25 mouse cellular contexts compared by ENCODE assay signal in genomic region chr10:11233208-11233607, GRCm38 (mm10). TPM values are rescaled to one million over a fixed set of nuclear protein-coding genes. Genes with fewer than 3 reads are reported as not detected.
DNase-seq lines count a peak whose midpoint lies in the region; ATAC-seq and TF ChIP-seq lines count a peak whose summit lies in the region.
"Had no signal": no experiment of that assay in that cellular context is flagged by ENCODE, and none has a peak within 500 bp of the region (broad histone marks: within the 10 kb centered on the region; RNA-seq: fewer than 3 reads in every experiment).

No protein-coding gene starts in this region.

- no peak overlapping the region for H3K4me2 ChIP-seq in heart, embryonic 14.5 days (ENCODE audit: low read length)
- H3K4me2 ChIP-seq in heart, postnatal 0 days (ENCODE audit: low read depth, low read length): no peak overlapping the region
- H3K4me2 ChIP-seq: embryonic facial prominence, embryonic 12.5 days; embryonic facial prominence, embryonic 15.5 days; forebrain, embryonic 12.5 days; forebrain, embryonic 15.5 days; hindbrain, embryonic 14.5 days had no signal

- H3K9me3 ChIP-seq in heart, embryonic 14.5 days (ENCODE audit: control insufficient read depth, low read length): no peaks in the 10 kb centered on the region
- H3K9me3 ChIP-seq in heart, postnatal 0 days (replicated peaks; ENCODE audit: control insufficient read depth, low read length): no peaks in the 10 kb centered on the region
- H3K9me3 ChIP-seq: embryonic facial prominence, embryonic 12.5 days; embryonic facial prominence, embryonic 15.5 days; forebrain, embryonic 12.5 days; forebrain, embryonic 15.5 days had no signal

- intact Hi-C loops in heart, postnatal 14 days (cut with DNase I): no loop called here

- ATAC-seq in heart, embryonic 14.5 days (ENCODE audit: insufficient number of reproducible peaks, insufficient read depth, low FRiP score, low read depth): no peak
- no peak for ATAC-seq in heart, postnatal 0 days (ENCODE audit: insufficient read depth, low read depth)
- ATAC-seq: CD4-positive, CD25-positive, alpha-beta regulatory T cell, adult 4 months; forebrain, embryonic 15.5 days; hindbrain, postnatal 0 days; inflammation-experienced regulatory T-cells, adult 6 months; intestine, embryonic 16.5 days had no signal

- no peak overlapping the region for H3K9ac ChIP-seq in heart, embryonic 14.5 days (ENCODE audit: low read length)
- H3K9ac ChIP-seq in heart, postnatal 0 days (replicated peaks; ENCODE audit: low read depth, low read length): no peak overlapping the region
- H3K9ac ChIP-seq: embryonic facial prominence, embryonic 12.5 days; embryonic facial prominence, embryonic 15.5 days; forebrain, embryonic 12.5 days; forebrain, embryonic 15.5 days; hindbrain, embryonic 14.5 days had no signal

- H3K36me3 ChIP-seq in heart, embryonic 14.5 days (ENCODE audit: control insufficient read depth, insufficient read depth, low read length): no peaks in the 10 kb centered on the region
- H3K36me3 ChIP-seq in heart, postnatal 0 days (replicated peaks; ENCODE audit: control insufficient read depth, insufficient read depth, low read length): no peaks in the 10 kb centered on the region
- H3K36me3 ChIP-seq: embryonic facial prominence, embryonic 12.5 days; embryonic facial prominence, embryonic 15.5 days; forebrain, embryonic 12.5 days; forebrain, embryonic 15.5 days had no signal

- H3K27me3 ChIP-seq in heart, embryonic 14.5 days (ENCODE audit: control insufficient read depth, insufficient read depth, low read length): no peaks in the 10 kb centered on the region
- no peaks in the 10 kb centered on the region for H3K27me3 ChIP-seq in heart, postnatal 0 days (ENCODE audit: control insufficient read depth, insufficient read depth, low read length)
- H3K27me3 ChIP-seq: embryonic facial prominence, embryonic 12.5 days; embryonic facial prominence, embryonic 15.5 days; forebrain, embryonic 12.5 days; forebrain, embryonic 15.5 days had no signal

- TF ChIP-seq EP300 in heart, postnatal 0 days (IDR thresholded peaks at IDR 0.05; ENCODE audit: low read depth): no peak

- no peak for DNase-seq in heart, adult 11 months
- DNase-seq in heart, postnatal 0 days (ENCODE audit: low spot score): peak; percentile 59
- DNase-seq in heart, postnatal 14 days: no peak
- peak; percentile 6 for DNase-seq in lung, postnatal 36 days
- DNase-seq in lung, postnatal 14 days: no peak
- DNase-seq: adrenal gland, adult 2 months; adrenal gland, postnatal 14 days; cerebellum, adult 11 months; cerebellum, adult 2 months; cerebellum, adult 9-11 months; cerebellum, postnatal 25 days; gastrocnemius, postnatal 36 days; heart, postnatal 10 days; heart, postnatal 4 days; kidney, adult 18-20 months had no signal

- peak overlapping the region; percentile 58 to 59; a peak in 3 of 4 replicates for H3K27ac ChIP-seq in heart, embryonic 14.5 days (replicated peaks in 1 of 2; ENCODE audit: control insufficient read depth in 1 of 2, insufficient read depth in 1 of 2, low read depth in 2 of 2, low read length in 2 of 2)
- H3K27ac ChIP-seq in heart, postnatal 0 days (ENCODE audit: low read depth): peak overlapping the region; percentile 40
- H3K27ac ChIP-seq: embryonic facial prominence, embryonic 12.5 days; embryonic facial prominence, embryonic 15.5 days; forebrain, embryonic 12.5 days; forebrain, embryonic 15.5 days; hindbrain, embryonic 14.5 days; hindbrain, postnatal 0 days had no signal

- no peak overlapping the region for H3K4me3 ChIP-seq in heart, embryonic 14.5 days (ENCODE audit: control insufficient read depth in 1 of 2, insufficient read depth in 1 of 2, low read depth in 1 of 2, low read length in 2 of 2)
- H3K4me3 ChIP-seq in heart, postnatal 0 days (ENCODE audit: low read depth, low read length): no peak overlapping the region
- H3K4me3 ChIP-seq: embryonic facial prominence, embryonic 12.5 days; embryonic facial prominence, embryonic 15.5 days; forebrain, embryonic 12.5 days; forebrain, embryonic 15.5 days had no signal

- no peak for TF ChIP-seq CTCF in heart, postnatal 0 days (IDR thresholded peaks at IDR 0.05; ENCODE audit: low read depth)

- H3K4me1 ChIP-seq in heart, embryonic 14.5 days (ENCODE audit: control insufficient read depth in 2 of 2, insufficient read depth in 2 of 2, low read length in 2 of 2): peaks cover 2 to 20% of the 10 kb centered on the region in 2 experiments; a peak in 3 of 4 replicates
- H3K4me1 ChIP-seq in heart, postnatal 0 days (ENCODE audit: control insufficient read depth, insufficient read depth): peaks cover 14% of the 10 kb centered on the region; the same call in 1 of the 2 replicates
- H3K4me1 ChIP-seq: embryonic facial prominence, embryonic 15.5 days; forebrain, embryonic 12.5 days; forebrain, embryonic 15.5 days had no signal

- 9% methylated on average over 3 of the region's 3 CpGs for WGBS in heart, embryonic 14.5 days
- WGBS in heart, postnatal 0 days: 12% methylated on average over 3 of the region's 3 CpGs

RNA-seq across cellular contexts. Expression of gene Fbxo30, which starts 47.9 kb away (rescaled TPM):
- 33.5 and 36.8 TPM in 2 replicates for polyA plus RNA-seq in heart, embryonic 14.5 days (2014; fragmentation: Nextera tagmentation; extraction: Ambion mirVana)
- total RNA-seq in heart, postnatal 0 days (2014; rRNA removed; ENCODE audit: low replicate concordance): 11.4 and 11.9 TPM in 2 replicates
- 17.4 and 21.8 TPM in 2 replicates for polyA plus RNA-seq in heart, postnatal 0 days (2015; fragmentation: Nextera tagmentation; extraction: Ambion mirVana)
- 10 to 100 TPM; 26.1 to 27.4 TPM for total RNA-seq in heart, postnatal 14 days (2021)

Comparison
In these comparisons a context has a peak if more than half of its experiments do, and no peak if none do; other contexts are left out.
1. DNase-seq: peak in heart, postnatal 0 days (single experiment) and lung, postnatal 36 days (single experiment); none in heart, adult 11 months (single experiment), heart, postnatal 14 days (0 of 2) and lung, postnatal 14 days (single experiment).